Mouse (Mus musculus) midbrain, embryonic 14.5 days (tissue): ENCODE results near the gene Polr3c. TPM values are rescaled to one million over a fixed set of nuclear protein-coding genes. Genes with fewer than 3 reads are reported as not detected.
"Not testable (repeated sequence)": the region's sequence is repeated elsewhere in the genome, so short reads cannot be mapped to it uniquely, and the experiment has no call there.

Source experiments
- ATAC-seq: fragments of 200-750 bp; cut with Nextera tagmentation; 2 replicates; pipeline ENCODE4 v1.8.0; 2017; ENCODE audit warnings: moderate number of reproducible peaks, moderate library complexity; ENCODE audit not compliant: low FRiP score, low TSS enrichment
- DNase-seq: peaks from one replicate; pipeline ENCODE4 v3.0.0-alpha.2; 2015
- H3K27ac ChIP-seq: fragments of 300-500 bp; sonication (generic); replicated peaks from 2 replicates; pipeline ENCODE4 v1.5.1; 2014; ENCODE audit warnings: mild to moderate bottlenecking, low read depth, low read length, moderate library complexity
- H3K27me3 ChIP-seq: fragments of 300-500 bp; sonication (generic); 2 replicates; pipeline ENCODE4 v1.6.1; 2014; ENCODE audit warnings: low read length, control low read depth, mixed read lengths; ENCODE audit not compliant: control insufficient read depth, insufficient read depth
- H3K36me3 ChIP-seq: fragments of 300-500 bp; sonication (generic); 2 replicates; pipeline ENCODE4 v1.6.1; 2014; ENCODE audit warnings: low read length, control low read depth; ENCODE audit not compliant: control insufficient read depth, insufficient read depth
- H3K4me1 ChIP-seq: fragments of 300-500 bp; sonication (generic); 2 replicates; pipeline ENCODE4 v1.6.1; 2014; ENCODE audit warnings: mild to moderate bottlenecking, antibody characterized with exemption, low read length, control low read depth; ENCODE audit not compliant: control insufficient read depth, insufficient read depth
- H3K4me2 ChIP-seq: fragments of 300-500 bp; sonication (generic); 2 replicates; pipeline ENCODE4 v1.6.1; 2014; ENCODE audit warnings: mild to moderate bottlenecking, low read length, moderate library complexity
- H3K4me3 ChIP-seq: fragments of 300-500 bp; sonication (generic); replicated peaks from 2 replicates; pipeline ENCODE4 v1.5.1; 2014; ENCODE audit warnings: low read depth, low read length
- H3K9ac ChIP-seq: fragments of 300-500 bp; sonication (generic); replicated peaks from 2 replicates; pipeline ENCODE4 v1.6.1; 2014; ENCODE audit warnings: mild to moderate bottlenecking, low read length, moderate library complexity
- H3K9me3 ChIP-seq: fragments of 300-500 bp; sonication (generic); 2 replicates; pipeline ENCODE4 v1.6.1; 2016; ENCODE audit warnings: low read length, control low read depth, mixed read lengths; ENCODE audit not compliant: control insufficient read depth
- whole genome bisulfite sequencing: fragments of 180-500 bp; shearing (Covaris S2); extraction: QIAGEN DNeasy Blood & Tissue Kit; methylation state at CpG from one replicate; pipeline ENCODE4 v1.1.7; 2014; 5-methylcytosine and 5-hydroxymethylcytosine counted together
- polyA plus RNA-seq: library from polyadenylated mRNA; unstranded; fragments of >200 nt; fragmentation: Nextera tagmentation; extraction: Ambion mirVana; gene quantifications from 2 replicates; pipeline ENCODE4 v1.2.1, GENCODE M21; 2014

Gene Polr3c
- polyA plus RNA-seq, 1 experiment from 2014 or later: 28.7 TPM

GRCm38 (mm10) chr3:96666916-96667315, 60.5 kb downstream of the Polr3c start:
- no peak overlapping the region for H3K27ac ChIP-seq
- WGBS: 95% methylated on average over 5 of the region's 5 CpGs
- ATAC-seq (no peak), DNase-seq (no peak)
- no peak overlapping the region for H3K4me2 ChIP-seq
- H3K4me1 ChIP-seq: peaks cover 7% of the 10 kb centered on the region; the same call in 1 of the 2 replicates
- no peaks in the 10 kb centered on the region for H3K9me3 ChIP-seq
- H3K4me3 ChIP-seq: no peak overlapping the region
- H3K36me3 ChIP-seq: no peaks in the 10 kb centered on the region
- H3K27me3 ChIP-seq: peaks cover 7% of the 10 kb centered on the region
- no peak overlapping the region for H3K9ac ChIP-seq

GRCm38 (mm10) chr3:96665732-96666363, 61.6 kb downstream of the Polr3c start:
- not testable (repeated sequence) for H3K36me3 ChIP-seq, H3K4me2 ChIP-seq, ATAC-seq, H3K9me3 ChIP-seq, H3K9ac ChIP-seq, H3K4me3 ChIP-seq, H3K27me3 ChIP-seq, H3K4me1 ChIP-seq, DNase-seq, H3K27ac ChIP-seq
- 92% methylated on average over 7 of the region's 7 CpGs for WGBS

- no peaks in the 10 kb centered on the region for H3K27me3 ChIP-seq
- H3K4me2 ChIP-seq: peak overlapping the region; percentile 59
- 7% methylated on average over 15 of the region's 18 CpGs for WGBS
- ATAC-seq: peak; percentile 77; the same call in 1 of the 2 replicates
- no peaks in the 10 kb centered on the region; the same call in 1 of the 2 replicates for H3K4me1 ChIP-seq
- peak overlapping the region; percentile 32 for H3K4me3 ChIP-seq
- no peaks in the 10 kb centered on the region for H3K9me3 ChIP-seq
- peak overlapping the region; percentile 16 for H3K27ac ChIP-seq
- H3K9ac ChIP-seq: peak overlapping the region; percentile 42
- H3K36me3 ChIP-seq: no peaks in the 10 kb centered on the region
- peak; percentile 91 for DNase-seq
Observed at GRCm38 (mm10) chr3:96663432-96664239, 63.8 kb downstream of the Polr3c start.

GRCm38 (mm10) chr3:96662731-96663316, 64.6 kb downstream of the Polr3c start:
- Histone ChIP-seq H3K9me3 (no peaks in the 10 kb centered on the region), H3K9ac (peak overlapping the region; percentile 42; the same call in 1 of the 2 replicates), H3K27me3 (no peaks in the 10 kb centered on the region), H3K4me1 (no peaks in the 10 kb centered on the region; the same call in 1 of the 2 replicates), H3K4me2 (peak overlapping the region; percentile 59), H3K27ac (peak overlapping the region; percentile 16), H3K36me3 (no peaks in the 10 kb centered on the region), H3K4me3 (peak overlapping the region; percentile 32)
- DNase-seq (peak; percentile 29), ATAC-seq (no peak)
- 57% methylated on average over 8 of the region's 8 CpGs for WGBS

Other genes starting within 250 kb of the Polr3c start
- gene Hfe2, start 202.5 kb downstream of the Polr3c start, polyA plus RNA-seq: 0.84 and 1.3 TPM in 2 replicates
- gene Txnip, start 169.7 kb downstream of the Polr3c start, polyA plus RNA-seq: 45.0 and 60.1 TPM in 2 replicates
- 0.43 and 0.45 TPM in 2 replicates for gene Gm16253, start 150.6 kb downstream of the Polr3c start, polyA plus RNA-seq
- gene Polr3gl, start 133.4 kb downstream of the Polr3c start, polyA plus RNA-seq: 14.8 and 17.1 TPM in 2 replicates
- 12.0 and 13.7 TPM in 2 replicates for gene Ankrd34a, start 131.0 kb downstream of the Polr3c start, polyA plus RNA-seq
- gene Lix1l, start 126.5 kb downstream of the Polr3c start, polyA plus RNA-seq: 6.7 and 7.5 TPM in 2 replicates
- 125 and 139 TPM in 2 replicates for gene Rbm8a, start 97.7 kb downstream of the Polr3c start, polyA plus RNA-seq
- 61.3 and 61.5 TPM in 2 replicates for gene Pex11b, start 92.3 kb downstream of the Polr3c start, polyA plus RNA-seq
- gene Gm42957, start 92.2 kb downstream of the Polr3c start, polyA plus RNA-seq: 0.11 TPM in 1 of 2 replicates, not detected in the other
- gene Itga10, start 82.0 kb downstream of the Polr3c start, polyA plus RNA-seq: 0.62 and 0.84 TPM in 2 replicates
- gene Ankrd35, start 57.5 kb downstream of the Polr3c start, polyA plus RNA-seq: 0.57 and 0.84 TPM in 2 replicates
- gene Pias3, start 31.2 kb downstream of the Polr3c start, polyA plus RNA-seq: 25.5 and 26.3 TPM in 2 replicates
- gene Nudt17, start 19.1 kb downstream of the Polr3c start, polyA plus RNA-seq: 14.1 and 14.3 TPM in 2 replicates
- gene Rnf115, start within 50 bp of the Polr3c start, polyA plus RNA-seq: 69.6 and 83.8 TPM in 2 replicates
- 0.16 TPM in 1 of 2 replicates, not detected in the other for gene Pdzk1, start 101.7 kb upstream of the Polr3c start, polyA plus RNA-seq
- 0.39 and 0.46 TPM in 2 replicates for gene Cd160, start 101.7 kb upstream of the Polr3c start, polyA plus RNA-seq
- gene Gja5, start 177.1 kb upstream of the Polr3c start, polyA plus RNA-seq: 1.2 and 2.0 TPM in 2 replicates
- gene Gpr89, start 177.7 kb upstream of the Polr3c start, polyA plus RNA-seq: 39.5 and 40.7 TPM in 2 replicates
- 0.05 TPM in 1 of 2 replicates, not detected in the other for gene Gja8, start 198.4 kb upstream of the Polr3c start, polyA plus RNA-seq